Mouse (Mus musculus) fat pad, adult 2 months (tissue): ENCODE measurements around the gene Rbbp8nl.
A peak's percentile ranks its signal among the peaks of the same experiment; 100 is the strongest.

Experiments used
- DNase-seq: peaks from one replicate; pipeline ENCODE4 v3.0.0-alpha.2; 2011; ENCODE audit warnings: low read depth, low spot score; ENCODE audit errors: extremely low read depth

Gene Rbbp8nl

DNA sequence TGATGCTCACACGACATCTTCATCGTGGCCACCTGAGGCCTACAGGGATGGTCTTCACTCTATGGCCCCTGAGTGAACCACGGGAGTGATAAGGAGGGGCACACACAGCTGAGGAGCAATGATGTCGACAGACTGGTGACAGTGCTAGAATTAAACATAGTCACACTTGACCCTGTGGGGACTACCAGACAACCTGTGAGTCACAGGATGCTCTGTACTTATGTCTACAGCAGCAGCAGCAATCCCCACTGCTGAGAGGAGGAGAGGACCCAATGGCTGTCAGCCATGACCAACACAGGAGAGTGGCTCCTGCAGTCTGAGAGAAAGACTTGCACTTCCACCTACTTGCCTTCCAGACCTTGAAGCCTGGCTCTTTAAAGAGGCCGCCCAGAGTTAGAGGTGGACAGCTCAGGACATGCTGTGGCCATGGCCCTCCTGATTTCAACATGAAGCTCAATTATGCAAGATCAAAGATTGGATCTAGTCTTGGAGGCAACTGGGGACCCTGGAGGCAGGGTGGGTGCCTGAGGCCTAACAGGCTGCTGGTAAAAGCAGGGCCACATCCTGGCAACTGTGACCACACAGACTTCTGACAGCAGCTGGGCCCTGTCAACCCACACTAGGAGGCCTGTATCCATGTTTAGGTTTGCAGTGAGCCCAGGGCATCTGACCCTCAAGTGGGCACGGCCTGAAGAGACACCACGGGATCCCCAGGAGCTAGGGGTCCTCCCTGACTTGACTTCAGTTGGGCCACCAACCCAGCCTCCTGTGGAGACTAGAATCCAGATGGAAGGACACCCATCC, 56.4 kb downstream of the Rbbp8nl start:
- peak; percentile 23 for DNase-seq

DNA sequence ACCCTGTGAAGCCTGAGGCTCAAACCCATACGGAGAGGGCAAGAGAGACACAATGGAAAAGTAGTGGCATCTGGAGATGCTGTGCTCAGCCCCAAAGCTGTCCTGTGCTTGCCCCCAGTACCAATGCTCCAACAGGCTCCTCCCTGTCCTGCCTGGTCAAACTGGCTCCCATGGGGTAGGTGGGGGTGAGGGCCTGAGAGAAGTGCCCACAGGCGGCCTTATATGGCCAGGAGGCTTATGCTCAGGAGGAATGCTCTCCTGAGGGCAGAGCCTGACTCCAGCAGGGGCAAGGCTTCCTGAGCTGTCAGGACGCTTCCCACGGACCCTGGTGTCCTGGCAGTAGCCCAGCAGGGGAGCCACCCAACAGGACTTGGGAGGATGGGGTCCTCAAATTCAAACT, 59.2 kb downstream of the Rbbp8nl start:
- no peak for DNase-seq

DNA sequence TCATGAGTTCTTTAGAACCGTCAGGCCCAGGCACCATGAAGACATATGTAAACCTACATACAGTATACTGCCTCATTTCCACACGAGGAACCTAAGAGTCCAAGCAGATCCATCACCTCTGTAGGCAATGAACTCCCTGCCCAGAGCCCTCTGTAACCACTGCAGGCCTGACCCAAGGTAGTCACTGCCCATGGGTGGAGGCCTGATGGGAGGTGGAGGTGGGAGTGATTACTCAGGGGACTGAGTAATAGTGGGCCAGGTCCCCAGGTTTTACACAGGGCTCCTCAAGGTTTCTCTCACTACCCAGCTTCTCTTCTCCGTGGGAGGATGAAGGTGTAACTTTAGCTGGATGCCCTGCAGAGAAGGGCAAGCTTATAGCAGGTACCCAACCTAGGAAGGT, 60.5 kb downstream of the Rbbp8nl start:
- no peak for DNase-seq

DNA sequence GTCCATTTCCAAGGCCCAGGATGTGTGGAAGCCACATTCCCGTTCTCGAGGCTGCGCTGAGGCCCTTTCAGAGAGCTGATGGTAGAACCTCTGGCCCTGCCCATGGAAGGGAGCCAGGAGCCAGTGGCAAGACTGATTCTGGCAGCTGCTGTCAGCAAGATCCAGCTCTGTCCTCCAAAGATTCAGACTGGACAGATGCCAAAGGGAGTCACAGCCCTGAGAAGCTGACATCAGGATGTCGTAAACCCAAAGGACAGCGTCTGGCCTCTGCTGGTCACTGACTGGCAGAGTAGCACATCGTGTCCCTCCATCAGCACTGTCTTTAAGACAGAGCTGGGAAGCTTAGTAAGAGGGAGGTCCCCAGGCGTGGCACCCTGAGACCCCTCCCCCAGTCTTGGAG, 61.1 kb downstream of the Rbbp8nl start:
- no peak for DNase-seq

DNA sequence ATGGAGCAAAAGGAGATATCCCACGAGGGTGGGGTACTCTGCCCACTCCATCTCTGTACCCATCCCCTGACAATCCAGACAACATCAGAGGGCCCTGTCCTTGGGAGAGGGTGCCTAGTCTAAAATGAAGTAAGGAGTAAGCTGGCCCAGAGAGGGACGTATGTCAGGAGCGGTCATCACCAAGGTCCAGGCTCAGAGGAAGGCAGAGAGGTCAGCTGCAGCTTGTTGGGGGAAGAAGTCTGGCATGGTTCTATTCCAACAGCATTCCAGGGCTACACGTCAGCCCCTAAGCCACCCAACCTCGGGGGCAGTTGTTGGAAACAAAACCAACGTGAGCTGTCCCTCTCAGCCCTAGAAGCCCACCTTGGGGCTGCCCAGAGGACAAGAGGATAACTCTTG, 61.6 kb downstream of the Rbbp8nl start:
- no peak for DNase-seq
